8 mouse cellular contexts compared by ENCODE assay signal in the genomic region with DNA sequence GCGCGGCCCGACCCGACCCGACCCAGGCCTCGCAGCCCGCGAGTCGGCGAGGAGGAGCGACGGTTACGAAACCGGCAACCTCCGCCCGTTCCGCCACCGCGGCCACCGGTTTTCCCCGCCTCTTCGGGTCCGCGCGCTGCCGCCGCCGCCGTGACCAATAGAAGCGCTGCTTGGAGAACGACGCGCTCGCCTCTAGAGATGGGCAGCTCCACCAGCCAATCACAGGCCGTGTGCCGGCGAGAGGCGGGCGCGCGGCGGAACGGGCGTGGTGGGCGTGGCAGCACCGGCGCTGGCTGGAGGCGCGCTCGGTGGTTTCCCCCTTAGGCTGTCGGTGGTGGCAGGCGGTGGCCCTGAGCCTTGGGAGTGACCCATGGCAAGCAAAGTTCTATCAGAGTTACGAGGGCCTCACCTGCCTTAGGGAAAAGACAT. TPM values are rescaled to one million over a fixed set of nuclear protein-coding genes. Genes with fewer than 3 reads are reported as not detected.
A peak's percentile ranks its signal among the peaks of the same experiment; 100 is the strongest.
DNase-seq lines count a peak whose midpoint lies in the region; ATAC-seq and TF ChIP-seq lines count a peak whose summit lies in the region.

A gene (minus strand): TSS at position 138 of the 429 bp plus-strand sequence.

- H3K36me3 ChIP-seq in G1E (replicated peaks): peaks cover 19% of the 10 kb centered on the region
- H3K36me3 ChIP-seq in forebrain, embryonic 16.5 days (ENCODE audit: control insufficient read depth, insufficient read depth): no peaks in the 10 kb centered on the region
- H3K36me3 ChIP-seq in neural tube, embryonic 14.5 days (ENCODE audit: control insufficient read depth, insufficient read depth, low read length): no peaks in the 10 kb centered on the region
- H3K36me3 ChIP-seq in testis, adult 2 months (ENCODE audit: control insufficient read depth, insufficient read depth, low read length): no peaks in the 10 kb centered on the region

- H3K27ac ChIP-seq in forebrain, embryonic 16.5 days (ENCODE audit: low read length): peak within 1 kb of the TSS; percentile 82
- H3K27ac ChIP-seq in neural tube, embryonic 14.5 days (ENCODE audit: low read depth, low read length): peak within 1 kb of the TSS; percentile 90
- peak within 1 kb of the TSS; percentile 96 for H3K27ac ChIP-seq in testis, adult 2 months (ENCODE audit: control insufficient read depth, insufficient read depth, low read depth, low read length)

- H3K9me3 ChIP-seq in G1E (replicated peaks): no peaks in the 10 kb centered on the region
- no peaks in the 10 kb centered on the region for H3K9me3 ChIP-seq in forebrain, embryonic 16.5 days (ENCODE audit: control insufficient read depth, low read length)
- no peaks in the 10 kb centered on the region for H3K9me3 ChIP-seq in neural tube, embryonic 14.5 days (ENCODE audit: control insufficient read depth, low read length)

- H3K4me1 ChIP-seq in G1E (ENCODE audit: insufficient read depth, low read depth, low read length): peaks cover 26% of the 10 kb centered on the region
- peaks cover 28% of the 10 kb centered on the region for H3K4me1 ChIP-seq in forebrain, embryonic 16.5 days (replicated peaks; ENCODE audit: control insufficient read depth, insufficient read depth, low read length)
- H3K4me1 ChIP-seq in neural tube, embryonic 14.5 days (ENCODE audit: control insufficient read depth, insufficient read depth, low read length): peaks cover 19% of the 10 kb centered on the region
- H3K4me1 ChIP-seq in testis, adult 2 months (ENCODE audit: control insufficient read depth, insufficient read depth, low read length): peaks cover 2% of the 10 kb centered on the region

- H3K9ac ChIP-seq in forebrain, embryonic 16.5 days (replicated peaks; ENCODE audit: low read depth, low read length): peak within 1 kb of the TSS; percentile 95
- H3K9ac ChIP-seq in neural tube, embryonic 14.5 days (replicated peaks; ENCODE audit: low read depth, low read length): peak within 1 kb of the TSS; percentile 94

- DNase-seq in G1E (ENCODE audit: low spot score): peak; percentile 97
- peak; percentile 96 for DNase-seq in cerebellum, adult 11-12 months
- peak; percentile 96 for DNase-seq in heart, postnatal 25 days (ENCODE audit: low spot score)
- DNase-seq in layer of hippocampus, adult 18-20 months (ENCODE audit: low spot score in 2 of 2): peak; percentile 97 to 98
- DNase-seq in lung, adult 18-20 months: peak; percentile 97 to 98

- TF ChIP-seq CTCF in G1E (IDR thresholded peaks at IDR 0.05; ENCODE audit: low read depth, low read length): no peak
- 0 out of 2 replicates have a peak, but pooled peaks have one; percentile 3 for TF ChIP-seq CTCF in testis, adult 2 months (IDR thresholded peaks at IDR 0.05; ENCODE audit: control insufficient read depth, insufficient read depth, insufficient replicate concordance, low read depth, low read length)

- peak; percentile 95 for ATAC-seq in G1E (ENCODE audit: extremely low read depth, insufficient number of reproducible peaks, low FRiP score, poor library complexity, severe bottlenecking)
- ATAC-seq in forebrain, embryonic 16.5 days: peak; percentile 99
- ATAC-seq in neural tube, embryonic 14.5 days (ENCODE audit: low read depth): peak; percentile 99

- H3K4me3 ChIP-seq in G1E (ENCODE audit: low read depth, low read length): peak within 1 kb of the TSS; percentile 94
- peak within 1 kb of the TSS; percentile 93 for H3K4me3 ChIP-seq in forebrain, embryonic 16.5 days (replicated peaks; ENCODE audit: low read length)
- peak within 1 kb of the TSS; percentile 85 for H3K4me3 ChIP-seq in neural tube, embryonic 14.5 days (ENCODE audit: low read depth, low read length)
- peak within 1 kb of the TSS; percentile 95 for H3K4me3 ChIP-seq in testis, adult 2 months (ENCODE audit: control insufficient read depth, low read depth, low read length)

- no peaks in the 10 kb centered on the region for H3K27me3 ChIP-seq in G1E (ENCODE audit: insufficient read depth, low read length)
- H3K27me3 ChIP-seq in forebrain, embryonic 16.5 days (replicated peaks; ENCODE audit: control insufficient read depth, insufficient read depth, low read length): no peaks in the 10 kb centered on the region
- no peaks in the 10 kb centered on the region; the same call in 1 of the 2 replicates for H3K27me3 ChIP-seq in neural tube, embryonic 14.5 days (ENCODE audit: control insufficient read depth, insufficient read depth, low read length)
- H3K27me3 ChIP-seq in testis, adult 2 months (ENCODE audit: control insufficient read depth, insufficient read depth, low read length): no peaks in the 10 kb centered on the region

- peak within 1 kb of the TSS; percentile 92 for H3K4me2 ChIP-seq in forebrain, embryonic 16.5 days (ENCODE audit: low read length)
- peak within 1 kb of the TSS; percentile 92 for H3K4me2 ChIP-seq in neural tube, embryonic 14.5 days (ENCODE audit: low read depth, low read length)

- peak; percentile 94 for TF ChIP-seq POLR2A in testis, adult 2 months (IDR thresholded peaks at IDR 0.05; ENCODE audit: control insufficient read depth, low read depth, low read length)

- intact Hi-C loops in heart, postnatal 25 days (cut with DNase I): loop anchor here (2.0 to 10.0 kb wide), 3 partner anchors 24 to 178 kb away; a partner anchor contains a TSS

- WGBS in forebrain, embryonic 16.5 days: under 1% methylated on average over 50 of the region's 53 CpGs
- WGBS in neural tube, embryonic 14.5 days: under 1% methylated on average over 38 of the region's 53 CpGs

RNA-seq across cellular contexts. Expression of the gene that starts here (rescaled TPM):
- total RNA-seq in G1E (2014; fragmentation: Nextera tagmentation): 63.1 and 67.0 TPM in 2 replicates
- 30.8 and 33.9 TPM in 2 replicates for total RNA-seq in G1E (2017)
- polyA plus RNA-seq in G1E (2012): 26.9 and 30.7 TPM in 2 replicates
- 48.4 and 54.8 TPM in 2 replicates for polyA plus RNA-seq in forebrain, embryonic 16.5 days (2015; fragmentation: Nextera tagmentation; extraction: Ambion mirVana)
- total RNA-seq in heart, postnatal 25 days (2021): 10 to 100 TPM; 20.9 to 23.7 TPM
- 10 to 100 TPM; 36.2 to 36.5 TPM for total RNA-seq in layer of hippocampus, adult 18-20 months (2021)
- polyA plus RNA-seq in neural tube, embryonic 14.5 days (2014; fragmentation: Nextera tagmentation; extraction: Ambion mirVana): 27.2 and 32.4 TPM in 2 replicates
- polyA plus RNA-seq in testis, adult 2 months (2012; rRNA removed): 30.8 and 35.5 TPM in 2 replicates

Comparison
In these comparisons a context has a peak if more than half of its experiments do, and no peak if none do; other contexts are left out.
1. Peak in every context shown above with its lines: DNase-seq, ATAC-seq, H3K4me3 ChIP-seq and H3K27ac ChIP-seq.